Mouse (Mus musculus) gonadal fat pad, adult 2 months (tissue): ENCODE measurements around the gene Sf3a1. TPM values are rescaled to one million over a fixed set of nuclear protein-coding genes. Genes with fewer than 3 reads are reported as not detected.

Experiments
- DNase-seq: peaks from one replicate; pipeline ENCODE4 v3.0.0-alpha.2; 2012; ENCODE audit warnings: low read depth
- polyA plus RNA-seq: library from polyadenylated mRNA; depleted of rRNA; stranded (reverse); fragments of >200 nt; gene quantifications from 2 replicates; pipeline ENCODE4 v1.2.3, GENCODE M21; 2012

Sf3a1 gene
- polyA plus RNA-seq, 1 experiment = 22.0 TPM

DNA sequence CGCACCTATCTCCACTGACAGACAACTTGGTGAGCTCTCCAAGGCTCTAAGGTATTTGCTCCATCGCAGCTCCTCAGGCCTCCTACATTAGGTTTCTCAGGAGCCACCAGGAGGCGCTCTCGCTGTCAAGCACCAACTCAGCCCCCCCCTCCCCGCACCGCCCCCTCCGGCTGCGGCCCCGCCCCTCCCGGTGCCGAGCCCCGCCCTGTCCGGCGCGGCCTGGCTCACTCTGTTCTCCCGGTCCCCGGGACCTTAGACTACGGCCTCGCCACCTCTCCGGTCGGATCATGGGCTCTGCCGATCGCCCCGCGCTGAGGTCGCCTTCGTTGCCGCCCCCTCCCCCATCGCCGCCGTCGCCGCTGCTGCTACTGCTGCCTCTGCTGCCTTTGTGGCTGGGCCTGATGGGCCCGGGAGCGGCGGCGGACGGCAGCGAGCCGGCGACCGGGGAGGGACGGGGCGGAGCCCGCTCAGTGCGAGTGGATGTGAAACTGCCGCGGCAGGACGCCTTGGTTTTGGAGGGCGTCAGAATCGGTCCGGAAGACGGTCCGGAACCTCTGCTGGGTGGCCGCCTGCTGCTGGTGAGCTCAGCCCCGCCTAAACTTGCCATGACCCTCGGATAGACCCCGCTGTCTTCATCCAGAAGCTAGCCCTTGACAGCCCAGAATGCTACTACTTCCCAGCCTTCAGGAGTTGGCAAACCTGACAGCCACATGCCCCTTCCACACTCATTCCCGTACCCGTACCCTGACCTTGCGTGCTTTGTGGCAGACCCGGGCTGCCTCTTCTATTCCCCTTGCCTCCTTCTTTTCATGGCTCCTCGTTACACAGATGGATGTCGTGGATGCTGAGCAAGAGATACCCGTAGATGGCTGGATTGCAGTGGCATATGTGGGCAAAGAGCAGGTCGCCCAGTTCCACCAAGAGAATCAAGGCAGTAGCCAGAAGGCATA, 24.9 kb upstream of the Sf3a1 start, which contains the start of gene Rnf215:
Gene Rnf215, plus strand, starts transcription at position 217 of the 950 bp plus-strand sequence.
- no peak for DNase-seq

DNA sequence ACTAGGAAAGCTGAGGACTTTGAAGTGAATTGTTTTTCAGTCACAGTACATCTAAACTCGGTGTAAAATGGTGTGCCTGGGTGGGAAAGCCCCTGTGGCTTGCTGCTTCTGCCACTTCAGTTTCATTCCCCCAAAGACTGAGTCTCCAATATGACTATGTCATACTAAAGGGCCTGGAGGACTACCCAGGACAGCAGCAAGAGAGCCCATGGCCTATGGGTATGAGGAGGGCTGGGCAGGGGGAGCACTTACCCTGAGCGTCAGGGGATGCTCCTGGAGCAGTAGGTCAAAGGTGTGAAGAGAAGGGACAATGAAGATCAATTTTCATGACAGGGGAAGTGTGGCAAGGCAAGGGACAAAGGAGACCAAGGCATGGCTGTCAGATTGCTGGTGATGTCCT, 21.2 kb upstream of the Sf3a1 start:
- no peak for DNase-seq

- DNase-seq = no peak
Measured at GRCm38 (mm10) chr11:4141505-4141904, 18.6 kb upstream of the Sf3a1 start.

GRCm38 (mm10) chr11:4142352-4142751, 17.8 kb upstream of the Sf3a1 start:
- DNase-seq = no peak

GRCm38 (mm10) chr11:4143281-4144062, 16.7 kb upstream of the Sf3a1 start:
- DNase-seq = no peak

DNA sequence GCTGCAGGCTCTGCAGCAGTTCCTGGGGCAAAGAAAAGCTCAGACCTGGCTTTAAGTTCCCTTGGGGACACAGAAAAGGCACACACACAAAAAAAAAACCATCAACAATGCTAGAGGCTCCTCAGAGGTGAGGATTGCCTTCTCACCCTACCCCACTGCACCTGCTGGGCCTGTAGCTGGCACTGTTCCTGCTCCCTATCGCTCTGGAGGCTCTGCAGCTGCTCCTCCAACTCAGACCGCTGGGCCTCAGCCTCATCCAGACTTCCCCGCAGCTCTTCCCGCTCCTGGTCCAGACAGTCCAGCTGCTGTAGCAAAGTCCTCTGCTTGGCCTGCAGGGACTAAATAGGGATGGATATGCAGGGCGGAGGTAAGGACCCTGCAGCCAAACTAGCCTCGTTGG, 13.8 kb upstream of the Sf3a1 start:
- DNase-seq = no peak

DNA sequence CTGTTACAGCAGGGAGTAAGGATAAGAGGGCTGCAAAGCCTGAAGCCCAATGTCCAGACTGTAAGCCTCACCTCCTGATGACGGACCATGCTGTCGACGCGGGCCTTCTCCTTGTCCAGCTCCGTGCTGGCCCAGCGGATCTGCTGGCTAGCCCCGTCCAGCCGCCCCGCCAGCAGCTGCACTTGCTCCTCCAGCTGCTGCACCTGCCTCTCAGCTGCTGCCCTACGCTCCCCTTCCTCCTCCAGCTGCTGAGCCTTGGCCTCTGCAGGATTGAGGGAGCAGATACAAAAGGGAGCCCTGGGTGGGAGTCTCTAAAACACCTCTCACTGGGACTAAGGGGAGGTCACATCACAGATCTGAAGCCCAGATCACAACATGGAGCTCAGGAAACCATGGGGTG, 13.1 kb upstream of the Sf3a1 start:
- no peak for DNase-seq

- DNase-seq = no peak
Measured at GRCm38 (mm10) chr11:4148120-4148519, 12.0 kb upstream of the Sf3a1 start.

DNA sequence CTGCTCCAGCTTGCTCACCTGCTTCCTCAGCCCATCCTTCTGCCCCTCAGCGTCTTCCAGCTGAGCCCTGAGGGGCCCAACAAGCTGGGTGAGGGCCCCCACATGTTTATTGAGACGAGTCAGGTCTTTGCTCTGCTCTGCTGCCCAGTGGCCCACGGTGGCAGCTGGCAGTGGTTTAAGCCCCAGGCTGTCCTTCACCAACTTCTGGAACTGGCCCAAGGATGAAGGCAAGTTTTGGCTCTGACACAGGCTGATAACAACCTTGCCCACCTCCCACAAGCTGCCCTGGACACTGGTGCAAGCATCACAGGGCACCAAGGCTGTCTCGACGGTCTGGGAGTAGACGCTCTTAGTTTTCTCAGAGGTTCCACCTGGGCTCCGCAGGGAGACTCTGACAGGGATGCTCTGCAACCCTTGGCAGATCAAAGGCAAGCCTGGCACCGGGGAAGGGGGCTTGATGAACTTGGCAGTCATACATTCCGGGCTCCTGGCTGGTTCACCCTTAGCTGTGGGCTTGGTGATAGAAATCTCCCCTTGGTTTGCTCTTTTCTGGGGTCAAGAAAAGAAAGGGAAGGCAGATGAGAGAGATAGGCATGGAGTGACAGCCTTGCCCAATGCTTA, 11.5 kb upstream of the Sf3a1 start:
- DNase-seq = no peak

- no peak for DNase-seq
Measured at GRCm38 (mm10) chr11:4149886-4150285, 10.3 kb upstream of the Sf3a1 start.

DNA sequence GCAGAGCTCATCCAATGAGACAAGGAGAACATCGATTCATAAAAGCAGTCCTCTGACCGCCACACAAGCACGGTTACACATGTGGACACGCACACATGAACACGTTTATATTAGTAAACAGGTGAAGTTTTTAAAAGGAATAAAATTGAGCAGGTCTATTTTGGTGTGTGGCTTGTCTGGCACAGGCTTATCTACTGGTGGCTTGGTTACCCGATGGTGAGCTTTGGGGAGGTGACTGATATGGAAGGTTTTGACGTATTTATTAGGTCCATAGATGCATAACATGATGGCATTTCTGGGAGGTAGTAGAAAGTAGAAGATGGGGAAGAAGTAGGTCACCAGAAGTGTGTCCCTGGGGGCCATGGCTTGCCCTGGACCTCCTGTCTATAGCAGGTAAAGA, 6.5 kb upstream of the Sf3a1 start:
- DNase-seq = no peak

DNA sequence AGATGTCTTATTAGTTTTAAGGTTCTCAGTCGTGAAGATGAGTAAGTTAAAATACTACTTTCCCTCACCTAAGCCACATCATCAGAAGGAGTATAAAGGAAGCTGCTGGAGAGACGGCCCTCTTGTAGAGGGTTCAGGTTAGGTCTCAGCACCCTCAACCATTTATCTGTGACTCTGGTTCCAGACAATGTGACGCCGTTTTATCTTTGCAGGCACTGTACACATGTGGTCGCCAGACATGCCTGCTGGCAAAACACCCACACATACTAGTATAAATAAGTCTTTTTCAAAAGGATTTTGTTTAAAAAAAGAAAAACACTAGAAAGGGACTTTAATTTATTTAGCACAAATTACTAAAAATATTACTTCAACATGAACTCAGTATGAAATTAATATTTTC, 4.5 kb upstream of the Sf3a1 start:
- no peak for DNase-seq

DNA sequence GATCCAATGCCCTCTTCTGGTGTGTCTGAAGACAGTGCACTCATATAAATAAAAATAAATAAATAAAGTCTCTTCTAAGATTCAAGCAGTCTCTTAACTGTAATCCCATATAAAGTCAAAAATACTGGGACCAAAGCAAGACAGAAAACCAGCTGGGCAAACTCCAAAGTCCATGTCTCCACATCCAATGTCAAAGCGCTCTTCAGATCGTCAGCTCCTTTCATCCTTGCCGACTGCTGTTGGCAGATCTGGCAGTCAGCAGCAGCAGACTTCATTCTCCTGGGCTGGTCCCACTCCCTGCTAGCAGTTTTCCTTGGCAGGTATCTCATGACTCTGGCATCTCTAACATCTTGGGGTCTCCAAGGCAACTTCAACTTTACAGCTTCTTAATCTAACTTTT, 1.5 kb upstream of the Sf3a1 start:
- DNase-seq = no peak

DNA sequence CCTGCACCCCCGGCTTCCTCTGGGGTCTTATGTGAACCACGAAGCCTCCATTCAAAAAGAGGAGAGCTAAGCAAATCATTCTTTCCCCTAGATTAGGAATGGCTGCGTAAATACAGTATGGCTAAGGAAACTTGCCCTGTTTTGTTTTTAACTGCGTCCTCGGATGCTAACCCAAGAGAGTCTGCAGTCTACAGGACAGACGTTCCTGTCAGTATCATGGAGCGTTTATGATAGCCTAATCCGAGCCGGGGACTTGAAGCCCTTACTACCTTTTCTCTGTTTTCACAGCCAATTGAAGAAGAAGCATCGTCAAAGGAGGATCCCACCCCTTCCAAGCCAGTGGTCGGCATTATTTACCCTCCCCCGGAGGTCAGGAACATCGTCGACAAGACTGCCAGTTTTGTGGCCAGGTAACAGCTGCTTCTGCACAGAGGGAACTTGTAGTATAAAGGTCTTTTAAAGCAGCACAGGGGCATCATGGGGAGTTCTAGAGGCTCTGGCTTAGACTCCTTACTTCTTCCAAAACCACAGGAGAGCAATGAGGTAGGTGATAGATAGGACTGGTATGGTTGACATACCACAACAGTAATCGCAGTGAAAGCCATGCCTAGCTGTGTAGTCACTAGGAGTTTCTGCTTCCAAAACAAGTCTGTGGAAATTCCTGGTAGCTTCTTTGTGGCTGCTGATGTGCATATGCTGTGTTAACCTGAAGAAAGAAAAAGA, 769 bp downstream of the Sf3a1 start:
- DNase-seq = no peak

GRCm38 (mm10) chr11:4164701-4165100, 4.6 kb downstream of the Sf3a1 start:
- no peak for DNase-seq

GRCm38 (mm10) chr11:4166467-4167090, 6.4 kb downstream of the Sf3a1 start:
- DNase-seq = no peak

DNA sequence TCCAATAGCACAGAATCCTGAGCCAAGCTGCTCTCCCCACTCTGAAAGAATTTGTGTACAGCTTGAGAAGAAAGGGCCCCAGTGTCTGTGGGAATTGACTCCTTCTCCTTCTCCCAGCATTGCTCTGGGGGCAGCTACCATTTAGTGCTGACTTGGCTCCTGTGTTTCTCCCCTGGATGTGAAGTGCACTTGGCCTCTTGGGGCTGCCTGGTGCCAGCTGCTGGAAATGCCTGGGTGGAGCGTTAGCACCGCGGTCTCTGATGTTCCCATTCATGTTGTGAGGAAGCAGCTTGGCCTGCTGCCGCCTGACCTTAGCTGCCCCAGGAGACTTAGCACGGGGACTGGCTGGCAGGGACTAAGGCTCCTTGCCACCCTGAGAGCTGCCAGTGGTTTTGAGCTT, 14.4 kb downstream of the Sf3a1 start:
- no peak for DNase-seq

DNA sequence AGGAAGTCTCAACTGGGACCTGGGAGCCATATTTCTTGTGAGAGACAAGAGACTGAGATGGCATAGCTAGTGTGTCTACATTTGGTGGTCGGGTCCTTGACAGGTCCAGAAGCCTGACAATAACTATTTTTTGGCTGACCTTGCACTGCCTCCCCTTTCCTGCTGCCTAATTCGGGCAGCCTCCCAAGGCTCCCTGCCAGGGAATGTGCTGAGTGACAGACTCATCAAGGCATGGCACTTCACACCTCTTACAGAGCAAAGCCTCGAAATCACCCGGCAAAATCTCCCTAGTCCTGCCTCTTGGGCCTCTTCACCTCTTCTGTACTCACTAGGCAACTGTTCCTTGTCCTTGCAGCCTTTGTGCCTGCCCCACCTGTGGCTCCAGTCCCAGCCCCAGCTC, 17.6 kb downstream of the Sf3a1 start:
- DNase-seq = no peak

GRCm38 (mm10) chr11:4182061-4182460, 21.9 kb downstream of the Sf3a1 start:
- DNase-seq = no peak

DNA sequence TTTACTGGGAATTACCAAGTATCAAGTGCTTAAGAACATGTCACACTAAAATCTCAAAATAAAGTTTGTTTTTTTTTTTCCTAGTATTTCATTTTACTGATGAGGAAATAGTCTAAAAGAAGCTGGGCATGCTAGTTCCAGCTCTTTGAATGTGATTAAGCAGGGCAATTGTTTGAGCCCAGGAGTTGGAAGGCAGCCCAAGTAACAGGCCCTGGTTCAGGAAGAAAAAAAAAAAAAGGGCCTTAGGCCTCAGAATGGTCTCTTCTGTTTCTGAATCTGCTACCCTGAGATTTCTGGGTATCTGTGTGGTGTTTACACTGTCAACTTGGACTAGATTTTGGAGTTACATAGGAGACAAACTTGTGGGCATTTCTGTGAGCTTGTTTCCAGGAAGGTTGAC, 23.4 kb downstream of the Sf3a1 start:
- DNase-seq = no peak

DNA sequence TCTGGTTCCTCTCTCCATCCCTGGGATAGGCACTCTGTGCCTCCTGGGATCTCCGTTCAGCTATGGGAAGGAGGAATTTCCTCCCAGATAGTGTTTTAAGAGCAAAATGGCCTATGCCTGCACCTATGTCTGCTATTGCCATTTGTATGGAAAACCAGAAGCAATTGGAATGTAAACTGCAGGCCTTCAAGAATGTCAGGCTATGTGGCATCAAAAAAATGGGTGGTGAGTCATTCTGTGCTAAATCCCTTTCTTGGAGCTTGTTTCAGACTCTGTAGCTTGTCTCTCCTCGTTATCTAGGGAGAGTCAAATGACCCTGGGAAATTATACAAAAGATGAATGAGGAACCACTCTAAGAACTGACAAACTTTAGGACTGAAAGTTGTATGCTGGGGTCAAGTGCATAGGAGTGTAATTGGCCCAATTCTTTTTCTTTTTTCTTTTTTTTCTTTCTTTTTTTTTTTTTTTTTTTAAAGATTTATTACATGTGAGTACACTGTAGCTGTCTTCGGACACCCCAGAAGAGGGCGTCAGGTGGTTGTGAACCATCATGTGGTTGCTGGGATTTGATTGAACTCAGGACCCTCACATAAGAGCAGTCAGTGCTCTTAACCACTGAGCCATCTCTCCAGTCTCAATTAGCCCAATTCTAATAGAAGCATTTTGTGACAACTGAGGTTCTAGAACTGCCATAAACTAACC, 24.3 kb downstream of the Sf3a1 start:
- no peak for DNase-seq
